Mouse (Mus musculus): ENCODE measurements around the gene Olfr1053. TPM values are rescaled to one million over a fixed set of nuclear protein-coding genes. Genes with fewer than 3 reads are reported as not detected.

Olfr1053 gene
- total RNA-seq (2023) = not detected

DNA sequence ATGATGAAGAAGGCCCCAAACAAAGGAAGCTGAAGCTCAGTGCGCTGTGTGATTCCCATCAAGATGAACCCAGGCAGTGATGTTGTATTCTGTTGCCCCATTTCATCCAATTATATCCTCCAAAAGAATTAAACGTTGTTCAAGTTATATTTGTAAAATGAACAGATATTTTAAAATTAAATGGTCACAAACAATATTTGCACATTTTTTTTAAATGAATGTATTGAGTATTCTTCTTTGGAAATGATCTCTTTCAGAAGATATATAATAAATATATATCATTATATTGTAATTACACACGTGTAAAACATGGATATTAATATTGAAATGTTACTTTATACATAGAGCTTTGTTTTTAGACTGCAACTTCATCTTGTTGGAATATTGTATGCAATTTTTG, at the start of gene Olfr1053:
TSS of gene Olfr1053 (minus strand) at position 101 of the 400 bp plus-strand sequence.

DNA sequence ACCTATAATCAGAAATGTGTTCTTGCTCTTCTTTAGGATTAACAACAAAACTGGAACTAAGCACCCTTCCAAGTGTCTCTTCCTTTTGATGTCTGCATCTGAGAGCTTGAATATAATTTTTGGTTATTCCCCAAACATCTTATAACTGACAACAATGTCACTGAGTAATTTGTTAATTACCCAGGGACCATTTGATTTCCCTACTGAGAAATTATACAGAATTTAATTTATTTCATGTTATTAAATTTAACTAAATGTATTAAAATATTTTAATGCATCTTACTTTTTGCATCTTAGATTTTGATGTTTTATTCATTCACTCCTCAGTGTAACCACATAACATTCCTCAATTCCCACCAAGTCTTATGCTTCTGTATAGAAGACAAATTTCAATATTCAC, 47.3 kb upstream of the Olfr1053 start, which contains the start of gene Olfr1056:
TSS of gene Olfr1056 (minus strand) at position 101 of the 400 bp plus-strand sequence.

DNA sequence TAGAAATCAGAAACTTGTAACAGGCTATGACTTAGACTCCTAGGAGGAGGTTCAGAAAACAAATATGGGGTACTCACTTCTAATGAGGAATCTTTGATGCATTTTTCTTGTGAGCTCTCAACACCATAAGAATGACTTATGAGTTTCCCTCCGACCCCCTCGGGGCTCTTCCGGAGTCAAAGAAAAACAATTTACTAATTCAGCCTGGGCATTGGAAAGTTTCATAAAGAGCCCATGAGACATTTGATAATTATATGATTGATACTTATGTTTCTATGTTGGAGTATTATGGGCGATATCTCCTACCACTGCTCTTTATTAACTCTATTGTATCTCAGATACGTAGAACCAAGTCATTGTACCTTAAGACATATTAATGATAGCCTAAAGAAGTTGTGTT, 35.1 kb upstream of the Olfr1053 start, which contains the start of gene Olfr1055:
TSS of gene Olfr1055 (minus strand) at position 101 of the 400 bp plus-strand sequence.

DNA sequence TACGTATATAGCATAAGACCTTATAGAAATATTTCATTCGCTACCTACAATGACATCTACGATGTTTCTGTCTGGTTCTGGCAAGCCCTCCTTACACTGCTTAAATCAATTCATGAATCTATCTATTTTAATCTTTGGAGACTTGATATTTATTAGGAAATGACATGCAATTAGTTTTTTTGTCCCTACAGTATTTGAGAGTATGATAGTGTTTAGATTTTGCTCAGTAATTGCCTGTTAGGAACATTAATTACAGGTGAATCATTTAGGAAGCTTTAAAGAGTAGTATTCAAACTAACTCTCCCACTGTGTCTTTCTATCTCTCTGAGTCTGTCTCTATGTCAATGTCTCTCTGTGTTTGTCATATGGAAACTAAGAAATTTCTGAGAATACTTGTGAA, 20.2 kb upstream of the Olfr1053 start, which contains the start of gene Olfr1054:
TSS of gene Olfr1054 (minus strand) at position 101 of the 400 bp plus-strand sequence.

DNA sequence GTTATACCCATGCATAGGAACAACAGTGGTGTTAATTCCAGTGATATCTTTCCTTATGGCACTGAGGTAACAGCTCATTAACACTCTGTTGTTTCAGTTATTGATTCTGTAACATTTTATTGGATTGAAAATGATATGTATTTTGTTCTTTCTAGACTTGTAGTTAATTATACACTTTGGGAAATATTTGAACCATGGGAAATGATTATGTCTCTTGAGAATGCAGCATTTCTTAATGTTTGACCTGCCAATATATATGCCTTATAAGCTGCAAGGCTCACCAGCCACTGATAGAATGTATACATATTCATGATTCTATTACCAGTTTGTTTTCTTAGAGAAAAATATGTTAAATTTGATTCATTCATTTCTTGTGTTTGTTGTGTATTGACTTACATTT, 22.9 kb downstream of the Olfr1053 start, which contains the start of gene Olfr1052:
TSS of gene Olfr1052 (plus strand) at position 301 of the 400 bp plus-strand sequence.

DNA sequence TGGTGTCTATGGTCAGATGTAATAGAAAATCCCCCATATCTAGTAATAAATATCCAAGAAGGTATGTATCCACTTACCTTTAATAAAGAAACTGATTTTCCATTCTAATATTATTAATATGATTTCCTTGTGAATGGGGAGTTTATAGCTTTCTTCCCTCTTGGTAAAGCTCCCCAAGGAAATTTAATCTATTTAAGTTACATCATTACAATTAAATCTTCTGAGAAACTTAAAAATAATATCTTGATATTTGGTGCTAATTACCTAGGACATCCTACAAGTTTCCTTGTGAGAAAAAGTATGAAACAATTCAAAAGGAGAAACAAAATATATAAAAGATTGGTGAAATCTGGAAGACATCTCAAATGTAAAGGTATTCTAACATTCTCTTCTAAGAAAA, 36.1 kb downstream of the Olfr1053 start, which contains the start of gene Olfr1051:
TSS of gene Olfr1051 (minus strand) at position 101 of the 400 bp plus-strand sequence.

Other genes starting within 250 kb of the Olfr1053 start
- not detected for gene Olfr1036, start 241.3 kb downstream of the Olfr1053 start, total RNA-seq (2023)
- gene Olfr1037, start 227.9 kb downstream of the Olfr1053 start, total RNA-seq (2023) = not detected
- gene Olfr1039, start 179.4 kb downstream of the Olfr1053 start, total RNA-seq (2023) = not detected
- not detected for gene Olfr1040, start 168.6 kb downstream of the Olfr1053 start, total RNA-seq (2023)
- not detected for gene Olfr1042, start 153.4 kb downstream of the Olfr1053 start, total RNA-seq (2023)
- gene Olfr1043, start 147.8 kb downstream of the Olfr1053 start, total RNA-seq (2023) = not detected
- gene Olfr1044, start 137.5 kb downstream of the Olfr1053 start, total RNA-seq (2023) = not detected
- gene Olfr52, start 129.6 kb downstream of the Olfr1053 start, total RNA-seq (2023) = not detected
- gene Olfr1045, start 112.3 kb downstream of the Olfr1053 start, total RNA-seq (2023) = not detected
- gene Olfr1046, start 96.0 kb downstream of the Olfr1053 start, total RNA-seq (2023) = not detected
- not detected for gene Olfr1047, start 83.9 kb downstream of the Olfr1053 start, total RNA-seq (2023)
- not detected for gene Olfr1048, start 75.0 kb downstream of the Olfr1053 start, total RNA-seq (2023)
- not detected for gene Olfr1049, start 57.0 kb downstream of the Olfr1053 start, total RNA-seq (2023)
- gene Olfr1051, start 36.2 kb downstream of the Olfr1053 start, total RNA-seq (2023) = not detected
- gene Olfr1052, start 22.8 kb downstream of the Olfr1053 start, total RNA-seq (2023) = not detected
- gene Olfr1054, start 20.1 kb upstream of the Olfr1053 start, total RNA-seq (2023) = not detected
- not detected for gene Olfr1055, start 35.0 kb upstream of the Olfr1053 start, total RNA-seq (2023)
- gene Olfr1056, start 47.2 kb upstream of the Olfr1053 start, total RNA-seq (2023) = not detected
- gene Olfr1057, start 63.1 kb upstream of the Olfr1053 start, total RNA-seq (2023) = not detected
- not detected for gene Olfr1058, start 73.3 kb upstream of the Olfr1053 start, total RNA-seq (2023)
- not detected for gene Olfr1061, start 98.8 kb upstream of the Olfr1053 start, total RNA-seq (2023)
- not detected for gene Olfr1062, start 111.5 kb upstream of the Olfr1053 start, total RNA-seq (2023)
- gene Olfr1065, start 135.3 kb upstream of the Olfr1053 start, total RNA-seq (2023) = not detected
- not detected for gene Olfr1066, start 141.0 kb upstream of the Olfr1053 start, total RNA-seq (2023)
- not detected for gene Olfr228, start 172.1 kb upstream of the Olfr1053 start, total RNA-seq (2023)
- gene Olfr1076, start 193.2 kb upstream of the Olfr1053 start, total RNA-seq (2023) = not detected
- not detected for gene Olfr1079, start 227.2 kb upstream of the Olfr1053 start, total RNA-seq (2023)
- not detected for gene Olfr1080, start 243.0 kb upstream of the Olfr1053 start, total RNA-seq (2023)

Data from B cell, adult 67 days (primary cell).